Mouse (Mus musculus) CH12.LX (cell line): Measurements from ENCODE around the gene Tas1r2.

ENCODE experiments used
- EP300 ChIP-seq: IDR thresholded peaks from 2 replicates; pipeline ENCODE4 v1.6.1; 2011; ENCODE audit warnings: low read length, improper control_type of control experiment
- ZC3H11A ChIP-seq: IDR thresholded peaks from 2 replicates; pipeline ENCODE4 v1.6.1; 2012; ENCODE audit warnings: low read depth, mild to moderate bottlenecking, inconsistent platforms, low read length, improper control_type of control experiment

- TF ChIP-seq EP300 (no peak), ZC3H11A (no peak)
These were observed 44.4 kb upstream of the Tas1r2 start for GRCm38 (mm10) chr4:139608975-139609374.
